Comparison of ENCODE assay signal across 8 mouse cellular contexts in the genomic region with DNA sequence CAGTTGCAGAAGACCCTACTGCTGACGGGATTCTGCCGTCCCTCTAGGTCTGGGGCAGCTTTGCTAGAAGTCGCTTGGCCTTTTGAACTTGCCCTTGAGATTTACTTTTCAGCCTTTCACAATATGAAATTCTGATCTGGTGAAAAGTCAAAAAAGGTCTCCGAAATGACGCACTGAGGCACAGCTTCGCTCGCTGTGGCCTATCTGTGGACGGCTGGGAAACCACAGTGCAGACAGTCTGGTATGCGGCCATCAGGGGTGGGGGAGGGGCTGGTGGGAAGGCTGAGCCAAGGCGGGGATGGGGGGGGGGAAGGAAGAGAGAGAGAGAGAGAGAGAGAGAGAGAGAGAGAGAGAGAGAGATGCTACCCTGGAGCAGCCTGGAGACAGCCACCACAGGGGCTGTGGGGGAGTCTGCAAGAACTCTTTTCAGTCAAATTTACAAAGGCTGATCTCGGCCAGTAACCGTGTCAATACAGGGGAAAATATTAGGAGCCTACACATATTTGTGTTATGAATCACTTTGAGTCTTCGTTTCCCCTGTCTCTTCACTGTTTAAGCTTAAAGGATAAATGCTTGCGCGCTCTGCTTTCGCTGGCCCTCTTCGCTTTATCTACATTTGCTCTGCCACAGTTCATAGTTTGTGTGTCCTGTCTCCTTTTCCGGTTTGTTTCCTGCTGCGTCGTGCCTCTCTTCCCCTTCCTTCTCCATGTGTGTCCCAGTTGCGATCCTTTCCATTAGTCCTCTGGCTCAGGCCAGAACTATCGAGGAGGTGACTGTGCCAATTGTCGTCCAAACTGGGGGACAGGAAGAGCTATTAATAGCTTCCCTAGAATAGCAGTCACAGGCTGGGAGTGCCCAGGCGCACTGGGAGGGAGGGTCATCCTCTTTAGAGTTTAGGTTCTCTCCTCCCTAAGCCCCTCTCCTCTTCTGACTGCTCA. TPM values are rescaled to one million over a fixed set of nuclear protein-coding genes. Genes with fewer than 3 reads are reported as not detected.
DNase-seq lines count a peak whose midpoint lies in the region; ATAC-seq and TF ChIP-seq lines count a peak whose summit lies in the region.

No protein-coding gene starts in this region.

- no peaks in the 10 kb centered on the region for H3K9me3 ChIP-seq in midbrain, embryonic 10.5 days (replicated peaks)
- H3K9me3 ChIP-seq in midbrain, embryonic 13.5 days: no peaks in the 10 kb centered on the region
- H3K9me3 ChIP-seq in embryonic facial prominence, embryonic 12.5 days: no peaks in the 10 kb centered on the region
- no peaks in the 10 kb centered on the region for H3K9me3 ChIP-seq in limb, embryonic 14.5 days (ENCODE audit: control insufficient read depth, low read length)
- H3K9me3 ChIP-seq in neural tube, embryonic 15.5 days (replicated peaks): no peaks in the 10 kb centered on the region
- no peaks in the 10 kb centered on the region for H3K9me3 ChIP-seq in forebrain, embryonic 13.5 days (replicated peaks)

- peaks cover 14% of the 10 kb centered on the region for H3K4me1 ChIP-seq in midbrain, embryonic 10.5 days
- H3K4me1 ChIP-seq in midbrain, embryonic 13.5 days (replicated peaks): peaks cover 6% of the 10 kb centered on the region; the same call in 1 of the 2 replicates
- H3K4me1 ChIP-seq in embryonic facial prominence, embryonic 12.5 days: peaks cover 53% of the 10 kb centered on the region
- H3K4me1 ChIP-seq in limb, embryonic 14.5 days (ENCODE audit: control insufficient read depth, insufficient read depth, low read length): peaks cover 65% of the 10 kb centered on the region
- no peaks in the 10 kb centered on the region for H3K4me1 ChIP-seq in neural tube, embryonic 15.5 days
- H3K4me1 ChIP-seq in forebrain, embryonic 13.5 days: no peaks in the 10 kb centered on the region; the same call in 1 of the 2 replicates

- H3K27me3 ChIP-seq in midbrain, embryonic 10.5 days (ENCODE audit: low read depth, poor library complexity, severe bottlenecking): no peaks in the 10 kb centered on the region
- no peaks in the 10 kb centered on the region for H3K27me3 ChIP-seq in midbrain, embryonic 13.5 days
- no peaks in the 10 kb centered on the region for H3K27me3 ChIP-seq in embryonic facial prominence, embryonic 12.5 days
- H3K27me3 ChIP-seq in limb, embryonic 14.5 days (ENCODE audit: control insufficient read depth, insufficient read depth, low read length): no peaks in the 10 kb centered on the region
- no peaks in the 10 kb centered on the region for H3K27me3 ChIP-seq in neural tube, embryonic 15.5 days (replicated peaks)
- H3K27me3 ChIP-seq in forebrain, embryonic 13.5 days: no peaks in the 10 kb centered on the region

- H3K36me3 ChIP-seq in midbrain, embryonic 10.5 days: no peaks in the 10 kb centered on the region
- H3K36me3 ChIP-seq in midbrain, embryonic 13.5 days: no peaks in the 10 kb centered on the region
- no peaks in the 10 kb centered on the region for H3K36me3 ChIP-seq in embryonic facial prominence, embryonic 12.5 days
- no peaks in the 10 kb centered on the region for H3K36me3 ChIP-seq in limb, embryonic 14.5 days (ENCODE audit: control insufficient read depth, insufficient read depth, low read length)
- no peaks in the 10 kb centered on the region for H3K36me3 ChIP-seq in neural tube, embryonic 15.5 days
- no peaks in the 10 kb centered on the region for H3K36me3 ChIP-seq in forebrain, embryonic 13.5 days (ENCODE audit: poor library complexity, severe bottlenecking)

- H3K27ac ChIP-seq in midbrain, embryonic 10.5 days (replicated peaks): peak overlapping the region; percentile 60
- H3K27ac ChIP-seq in midbrain, embryonic 13.5 days: no peak overlapping the region
- H3K27ac ChIP-seq in embryonic facial prominence, embryonic 12.5 days: peak overlapping the region; percentile 82
- H3K27ac ChIP-seq in limb, embryonic 14.5 days (replicated peaks; ENCODE audit: low read depth, low read length): peak overlapping the region; percentile 67
- H3K27ac ChIP-seq in neural tube, embryonic 15.5 days (replicated peaks): no peak overlapping the region
- no peak overlapping the region for H3K27ac ChIP-seq in forebrain, embryonic 13.5 days

- WGBS in midbrain, embryonic 10.5 days: 47% methylated on average over 24 of the region's 24 CpGs
- 49% methylated on average over 24 of the region's 24 CpGs for WGBS in midbrain, embryonic 13.5 days
- 30% methylated on average over 24 of the region's 24 CpGs for WGBS in embryonic facial prominence, embryonic 12.5 days
- 46% methylated on average over 24 of the region's 24 CpGs for WGBS in limb, embryonic 14.5 days
- 46% methylated on average over 24 of the region's 24 CpGs for WGBS in neural tube, embryonic 15.5 days
- WGBS in forebrain, embryonic 13.5 days: 52% methylated on average over 24 of the region's 24 CpGs

- TF ChIP-seq POLR2A in limb, embryonic 14.5 days (IDR thresholded peaks at IDR 0.05; ENCODE audit: borderline replicate concordance, extremely low read depth, insufficient read depth, insufficient read length): no peak

- DNase-seq in midbrain, embryonic 10.5 days (ENCODE audit: low spot score): peak; percentile 38
- DNase-seq in heart, postnatal 4 days: peak; percentile 76
- no peak for DNase-seq in limb, embryonic 14.5 days (ENCODE audit: low spot score)
- DNase-seq in ovary, adult 18-20 months (ENCODE audit: low spot score): no peak

- no peak overlapping the region for H3K4me3 ChIP-seq in midbrain, embryonic 10.5 days
- H3K4me3 ChIP-seq in midbrain, embryonic 13.5 days (replicated peaks): no peak overlapping the region
- no peak overlapping the region for H3K4me3 ChIP-seq in embryonic facial prominence, embryonic 12.5 days
- H3K4me3 ChIP-seq in limb, embryonic 14.5 days (replicated peaks; ENCODE audit: low read length): no peak overlapping the region
- H3K4me3 ChIP-seq in neural tube, embryonic 15.5 days (replicated peaks): no peak overlapping the region
- H3K4me3 ChIP-seq in forebrain, embryonic 13.5 days: no peak overlapping the region

- no peak overlapping the region for H3K4me2 ChIP-seq in midbrain, embryonic 13.5 days (replicated peaks)
- peak overlapping the region; percentile 31 for H3K4me2 ChIP-seq in embryonic facial prominence, embryonic 12.5 days (replicated peaks)
- peak overlapping the region; percentile 26; the same call in 1 of the 2 replicates for H3K4me2 ChIP-seq in limb, embryonic 14.5 days (replicated peaks; ENCODE audit: low read depth, low read length, severe bottlenecking)
- peak overlapping the region; percentile 10 for H3K4me2 ChIP-seq in neural tube, embryonic 15.5 days
- H3K4me2 ChIP-seq in forebrain, embryonic 13.5 days: no peak overlapping the region

- no peak for ATAC-seq in midbrain, embryonic 13.5 days
- ATAC-seq in embryonic facial prominence, embryonic 12.5 days (ENCODE audit: insufficient number of reproducible peaks, insufficient read depth, low FRiP score, low TSS enrichment): peak; percentile 54; the same call in 1 of the 2 replicates
- peak; percentile 48 for ATAC-seq in limb, embryonic 14.5 days (ENCODE audit: low FRiP score, low read depth)
- no peak for ATAC-seq in neural tube, embryonic 15.5 days (ENCODE audit: low FRiP score)
- no peak for ATAC-seq in forebrain, embryonic 13.5 days

- no peak overlapping the region for H3K9ac ChIP-seq in midbrain, embryonic 13.5 days (replicated peaks)
- no peak overlapping the region for H3K9ac ChIP-seq in embryonic facial prominence, embryonic 12.5 days
- H3K9ac ChIP-seq in limb, embryonic 14.5 days (ENCODE audit: low read depth, low read length, severe bottlenecking): no peak overlapping the region
- no peak overlapping the region for H3K9ac ChIP-seq in neural tube, embryonic 15.5 days (replicated peaks)
- no peak overlapping the region for H3K9ac ChIP-seq in forebrain, embryonic 13.5 days

RNA-seq across cellular contexts. Expression of a gene that starts 11.9 kb away (rescaled TPM):
- polyA plus RNA-seq in midbrain, embryonic 10.5 days (2016; fragmentation: Nextera tagmentation; extraction: Ambion mirVana): 143 and 152 TPM in 2 replicates
- 78.9 and 83.7 TPM in 2 replicates for polyA plus RNA-seq in midbrain, embryonic 13.5 days (2015; fragmentation: Nextera tagmentation; extraction: Ambion mirVana)
- 342 and 370 TPM in 2 replicates for polyA plus RNA-seq in embryonic facial prominence, embryonic 12.5 days (2016; fragmentation: Nextera tagmentation; extraction: Ambion mirVana)
- 100 to 1,000 TPM; 118 to 131 TPM for total RNA-seq in heart, postnatal 4 days (2021)
- polyA plus RNA-seq in limb, embryonic 14.5 days (2012; rRNA removed): 104 and 127 TPM in 2 replicates
- 231 and 262 TPM in 2 replicates for polyA plus RNA-seq in limb, embryonic 14.5 days (2014; fragmentation: Nextera tagmentation; extraction: Ambion mirVana)
- 59.2 and 102 TPM in 2 replicates for polyA plus RNA-seq in neural tube, embryonic 15.5 days (2015; fragmentation: Nextera tagmentation; extraction: Ambion mirVana)
- 73.1 and 79.4 TPM in 2 replicates for polyA plus RNA-seq in forebrain, embryonic 13.5 days (2015; fragmentation: Nextera tagmentation; extraction: Ambion mirVana)

Comparison
In these comparisons a context has a peak if more than half of its experiments do, and no peak if none do; other contexts are left out.
1. H3K27ac ChIP-seq: peak in midbrain, embryonic 10.5 days (single experiment), embryonic facial prominence, embryonic 12.5 days (single experiment) and limb, embryonic 14.5 days (single experiment); none in midbrain, embryonic 13.5 days (single experiment), neural tube, embryonic 15.5 days (single experiment) and forebrain, embryonic 13.5 days (single experiment).
2. DNase-seq: peak in midbrain, embryonic 10.5 days (single experiment) and heart, postnatal 4 days (single experiment); none in limb, embryonic 14.5 days (single experiment) and ovary, adult 18-20 months (single experiment).
3. ATAC-seq: peak in embryonic facial prominence, embryonic 12.5 days (single experiment) and limb, embryonic 14.5 days (single experiment); none in midbrain, embryonic 13.5 days (single experiment), neural tube, embryonic 15.5 days (single experiment) and forebrain, embryonic 13.5 days (single experiment).
4. H3K4me2 ChIP-seq: peak in embryonic facial prominence, embryonic 12.5 days (single experiment), limb, embryonic 14.5 days (single experiment) and neural tube, embryonic 15.5 days (single experiment); none in midbrain, embryonic 13.5 days (single experiment) and forebrain, embryonic 13.5 days (single experiment).